Mouse (Mus musculus) kidney, postnatal 10 days (tissue): ENCODE measurements around the gene Bnc2.
A peak's percentile ranks its signal among the peaks of the same experiment; 100 is the strongest.

Experiments used
- DNase-seq: peaks from one replicate; pipeline ENCODE4 v3.0.0; 2021; ENCODE audit warnings: mixed read lengths

Bnc2 gene

DNA sequence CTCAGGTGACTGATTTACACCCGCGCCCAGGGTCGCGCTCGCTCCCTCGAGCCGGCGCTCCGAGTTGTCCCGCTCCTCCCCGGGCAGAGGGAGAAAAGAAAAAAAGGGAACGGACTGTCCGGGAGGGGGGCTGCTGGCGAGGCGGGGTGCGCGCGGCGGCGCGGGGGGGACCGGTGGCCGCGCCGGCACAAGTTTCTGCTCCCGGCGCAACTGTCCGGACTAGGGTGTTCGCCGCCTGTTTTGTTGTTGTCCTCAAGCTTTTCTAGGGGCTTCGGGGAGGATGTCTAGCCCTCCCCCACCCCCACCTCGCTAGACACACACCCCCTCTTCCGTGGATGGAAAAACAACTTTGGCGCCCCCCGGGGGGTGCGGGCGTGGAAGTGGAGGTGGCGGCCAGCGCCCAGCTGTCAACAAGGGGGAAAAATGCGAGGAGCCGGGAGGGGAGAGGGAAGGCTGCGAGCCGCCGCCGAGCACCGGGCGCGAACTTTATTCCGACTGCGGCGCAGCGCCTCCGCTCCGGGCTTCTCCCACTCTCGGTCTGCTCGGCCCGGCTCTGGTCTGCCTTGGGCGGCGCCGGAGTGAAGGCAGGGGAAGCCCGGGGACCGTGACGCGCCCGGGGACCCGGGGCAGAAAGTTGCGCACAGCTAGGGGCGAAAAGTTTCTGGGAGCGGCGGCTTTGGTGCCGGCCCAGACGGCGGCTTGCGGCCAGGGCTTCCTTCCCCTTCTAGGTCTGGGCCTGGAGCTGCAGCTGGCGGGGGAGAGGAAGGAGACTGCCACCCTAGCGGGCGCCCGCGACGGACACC is at the start of gene Bnc2:
Bnc2 (minus strand) TSS at position 105 of the 803 bp plus-strand sequence.
- DNase-seq: peak; percentile 73

DNA sequence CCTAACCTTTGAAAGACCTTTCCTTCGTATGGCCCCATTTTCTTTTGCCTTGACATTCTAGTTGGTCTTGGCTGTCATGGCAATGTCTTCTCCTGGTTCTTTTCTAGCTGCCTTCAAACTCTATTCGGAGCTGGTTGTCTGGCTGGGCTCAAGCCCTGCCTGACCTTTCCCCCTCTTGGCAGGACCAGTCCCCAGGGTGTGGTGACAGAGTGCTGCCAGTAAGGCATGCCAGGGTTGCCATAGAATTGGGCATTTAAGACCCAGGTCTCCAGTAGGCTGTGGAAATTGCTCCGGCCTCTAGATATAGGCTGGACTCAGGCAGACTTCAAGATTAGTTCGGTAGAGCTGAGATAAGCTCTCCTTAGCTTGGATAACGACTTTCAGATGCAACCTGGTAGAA is 32.9 kb upstream of the Bnc2 start:
- no peak for DNase-seq

DNA sequence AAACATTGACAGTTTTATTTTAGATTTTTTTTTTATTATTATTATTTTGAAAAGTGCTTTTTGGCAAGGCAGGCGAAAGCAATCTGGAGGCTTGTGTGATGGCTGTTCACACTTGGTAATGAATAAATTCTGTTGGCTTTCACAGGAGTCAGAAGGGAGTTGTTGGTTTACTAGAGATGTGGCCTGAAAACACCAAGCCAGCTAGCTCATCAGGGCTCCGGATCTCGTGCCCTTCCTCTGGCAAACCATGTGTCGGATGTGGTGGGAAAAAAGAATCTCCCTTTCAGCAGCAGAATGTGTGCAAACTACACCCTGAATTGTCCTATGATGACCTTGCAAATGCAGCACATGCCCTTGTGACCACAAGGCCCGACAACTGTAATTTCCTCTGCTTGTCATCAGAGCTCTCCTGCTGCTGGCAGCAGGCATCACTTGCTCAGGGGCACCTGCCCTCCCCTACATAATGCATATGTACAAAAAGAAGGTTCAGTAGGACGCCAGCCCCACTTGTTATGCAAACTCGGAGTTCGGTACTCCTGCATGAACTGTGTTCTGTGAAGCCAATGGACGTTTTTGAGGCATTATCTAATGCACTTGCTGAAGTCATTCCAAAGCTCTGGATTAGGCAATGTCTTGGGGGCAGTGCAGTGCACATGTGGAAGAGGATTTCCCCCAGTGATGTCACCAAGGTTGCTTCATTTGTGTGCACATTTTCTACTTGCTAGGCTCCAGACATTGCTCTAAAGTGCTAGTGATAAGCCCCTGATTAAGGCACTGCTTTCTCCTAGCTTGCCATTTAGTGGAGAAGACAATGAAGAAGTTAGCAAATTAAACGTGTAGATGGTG is 10.7 kb upstream of the Bnc2 start:
- DNase-seq: no peak

DNA sequence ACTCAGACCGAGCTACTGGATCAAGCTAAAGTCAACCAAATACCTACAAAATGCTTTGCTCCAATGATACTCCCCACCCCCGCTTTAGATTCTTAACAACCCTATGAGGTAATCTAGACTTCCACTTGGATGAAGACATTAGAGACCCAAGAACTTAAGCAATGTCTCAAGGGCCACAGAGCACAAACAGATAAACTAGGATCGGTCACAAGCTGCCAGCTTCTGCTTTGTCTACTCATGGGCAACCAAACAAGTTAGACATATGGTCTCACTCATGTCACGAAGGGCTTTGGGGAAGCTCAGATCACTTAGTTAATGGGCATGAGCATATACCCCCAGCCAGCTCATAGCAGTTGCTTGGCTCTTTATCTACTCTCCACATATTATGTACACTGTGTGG is 9.9 kb upstream of the Bnc2 start:
- DNase-seq: no peak

DNA sequence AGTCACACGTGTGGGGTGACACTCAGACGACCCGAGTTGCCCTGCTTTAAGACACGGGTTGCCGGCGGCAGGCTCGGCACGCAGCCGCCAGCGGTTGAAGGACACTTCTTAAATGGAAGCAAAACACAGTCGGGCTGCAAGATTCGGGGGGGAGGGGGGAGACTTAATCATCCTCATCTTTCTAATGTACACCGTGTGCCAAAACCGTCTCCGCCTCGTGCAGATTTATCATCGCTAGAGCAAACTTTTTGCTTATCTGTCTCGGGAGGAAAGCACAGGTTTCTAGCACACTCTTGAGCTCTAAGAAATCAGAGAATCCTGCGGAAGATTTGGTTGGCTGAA is 870 bp upstream of the Bnc2 start:
- no peak for DNase-seq

DNA sequence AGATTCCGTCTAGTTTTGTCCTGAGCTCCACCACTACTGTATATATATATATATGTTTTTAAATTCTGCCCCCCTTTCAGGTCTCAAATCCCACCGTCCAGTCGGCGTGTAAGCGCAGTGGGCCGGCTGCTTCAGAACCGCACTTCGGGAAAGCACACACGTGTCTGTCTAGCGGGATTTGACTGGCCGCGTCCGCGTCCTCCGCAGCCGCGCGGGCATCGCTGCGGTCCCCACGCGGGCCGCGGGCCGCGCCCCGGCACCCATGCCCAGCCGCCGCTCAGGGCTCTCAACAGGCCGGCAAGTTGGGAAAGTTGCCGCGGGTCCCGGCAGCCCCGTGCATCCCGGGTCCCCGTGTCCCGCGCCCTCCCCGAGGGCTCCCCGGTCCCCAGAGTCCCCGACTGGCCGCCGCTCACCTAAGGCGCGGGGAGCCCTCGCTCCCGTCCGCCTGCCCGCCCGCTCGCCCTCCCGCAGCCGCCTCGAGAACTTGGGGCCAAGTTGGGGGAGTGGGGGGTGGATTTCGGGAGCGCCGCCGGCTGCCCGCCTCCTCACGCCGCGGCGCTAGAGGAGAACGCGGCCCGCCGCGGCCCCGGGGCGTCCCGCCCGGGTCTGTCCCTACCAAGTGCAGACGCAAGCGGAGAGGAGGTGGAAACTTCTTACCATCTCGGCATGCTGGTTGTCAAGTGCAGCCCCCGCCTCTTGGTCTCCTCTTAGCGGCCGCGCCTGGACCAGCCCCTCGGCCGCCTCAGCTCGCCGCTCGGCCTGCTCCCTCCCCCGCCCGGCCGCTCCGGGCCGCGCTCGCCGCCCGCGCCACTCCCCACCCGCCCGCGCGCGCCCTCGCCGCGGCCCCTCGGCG is 531 bp downstream of the Bnc2 start:
- peak; percentile 79 for DNase-seq

DNA sequence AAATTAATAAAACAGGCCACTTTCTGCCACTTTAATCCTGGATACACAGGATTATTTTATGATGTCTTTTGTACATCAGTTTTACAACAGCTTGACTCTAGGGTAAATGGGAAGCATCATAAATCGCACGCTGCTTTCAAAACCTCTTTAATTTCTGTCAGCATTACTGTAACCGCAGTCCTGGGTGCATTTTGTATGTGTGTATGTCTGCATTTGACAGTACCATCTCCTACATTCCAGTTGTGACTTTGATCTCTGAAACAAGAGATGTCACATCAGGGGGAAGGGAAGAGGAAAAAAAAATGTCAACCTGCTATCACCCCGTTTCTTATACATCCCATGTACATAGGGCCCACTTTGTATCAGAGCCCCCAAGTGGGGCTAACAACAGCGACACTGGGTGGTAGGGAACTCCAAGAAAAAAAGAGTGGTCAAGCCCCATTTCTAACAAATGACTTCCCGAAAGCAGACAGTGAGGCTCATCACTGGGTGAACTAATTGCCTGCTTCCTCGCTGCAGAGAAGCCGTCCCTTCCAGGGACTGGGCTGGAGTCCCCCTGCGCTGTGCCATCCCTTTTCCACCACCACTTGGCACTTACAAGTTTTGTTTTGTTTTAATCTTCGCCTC is 1.3 kb downstream of the Bnc2 start:
- DNase-seq: peak; percentile 23

DNA sequence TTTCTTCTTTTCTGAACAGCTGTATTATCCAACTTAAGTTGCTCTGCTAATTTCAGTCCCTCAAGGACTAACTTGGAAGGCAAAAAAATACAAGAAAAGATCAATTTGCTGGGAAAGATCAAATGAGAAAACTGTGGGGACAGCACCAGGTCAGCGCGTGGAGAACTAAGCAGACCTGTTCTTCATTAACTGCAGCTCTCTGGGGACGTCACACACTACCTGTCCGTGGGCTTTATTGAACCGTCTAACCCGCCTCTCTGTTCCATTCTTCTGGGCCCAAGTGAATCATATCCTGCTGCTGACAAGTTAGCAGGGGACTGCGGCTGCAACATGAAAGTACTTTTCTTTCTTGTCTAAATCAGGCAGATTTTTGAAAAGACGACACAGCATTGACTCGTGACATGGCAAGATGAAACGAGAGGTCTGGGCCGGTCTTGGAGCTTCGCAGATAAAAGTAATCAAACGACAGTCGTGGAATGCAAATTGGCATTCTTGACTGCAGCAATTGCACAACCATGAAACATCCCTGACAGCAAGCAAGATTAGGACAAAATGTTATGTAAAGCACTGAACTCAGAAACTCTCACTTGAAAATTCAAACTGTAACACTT is 2.8 kb downstream of the Bnc2 start:
- DNase-seq: no peak

DNA sequence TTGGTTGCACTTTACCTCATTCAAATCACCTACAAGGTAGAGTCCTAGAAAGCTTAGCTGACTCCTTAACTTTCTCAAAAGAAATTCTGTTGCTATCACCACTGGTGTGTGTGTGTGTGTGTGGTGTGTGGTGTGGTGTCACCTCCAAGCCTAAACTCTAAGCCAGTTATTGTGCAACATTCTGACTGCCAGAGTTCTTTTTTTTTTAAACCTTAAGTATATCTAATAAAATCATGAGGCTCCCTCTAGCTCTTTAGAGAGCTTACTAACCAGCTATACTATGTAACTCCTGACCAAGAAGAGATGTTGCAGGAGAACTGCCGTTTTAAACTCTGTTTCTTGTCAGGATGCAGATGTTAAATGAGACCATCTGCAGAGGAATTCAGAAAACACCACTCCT is 4.1 kb downstream of the Bnc2 start:
- DNase-seq: no peak

DNA sequence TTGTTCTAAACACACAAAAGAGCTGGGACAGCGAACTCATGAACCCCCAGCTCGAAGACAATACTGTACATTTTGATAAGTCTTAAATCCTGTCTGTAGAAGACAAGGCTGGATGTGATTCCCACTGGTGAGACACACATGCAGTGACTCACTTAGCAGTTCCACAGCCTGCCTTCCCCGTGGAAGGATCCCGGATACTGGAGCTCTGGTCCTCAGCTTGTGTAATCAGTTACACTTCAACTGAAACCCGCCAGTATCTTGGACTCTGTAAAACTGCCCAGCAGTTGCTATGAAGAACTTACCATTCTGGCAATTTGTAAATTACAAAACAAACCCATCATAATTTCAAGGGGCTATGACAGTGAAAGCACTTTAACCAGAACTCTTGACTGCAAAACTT is 5.4 kb downstream of the Bnc2 start:
- peak; percentile 7 for DNase-seq

DNA sequence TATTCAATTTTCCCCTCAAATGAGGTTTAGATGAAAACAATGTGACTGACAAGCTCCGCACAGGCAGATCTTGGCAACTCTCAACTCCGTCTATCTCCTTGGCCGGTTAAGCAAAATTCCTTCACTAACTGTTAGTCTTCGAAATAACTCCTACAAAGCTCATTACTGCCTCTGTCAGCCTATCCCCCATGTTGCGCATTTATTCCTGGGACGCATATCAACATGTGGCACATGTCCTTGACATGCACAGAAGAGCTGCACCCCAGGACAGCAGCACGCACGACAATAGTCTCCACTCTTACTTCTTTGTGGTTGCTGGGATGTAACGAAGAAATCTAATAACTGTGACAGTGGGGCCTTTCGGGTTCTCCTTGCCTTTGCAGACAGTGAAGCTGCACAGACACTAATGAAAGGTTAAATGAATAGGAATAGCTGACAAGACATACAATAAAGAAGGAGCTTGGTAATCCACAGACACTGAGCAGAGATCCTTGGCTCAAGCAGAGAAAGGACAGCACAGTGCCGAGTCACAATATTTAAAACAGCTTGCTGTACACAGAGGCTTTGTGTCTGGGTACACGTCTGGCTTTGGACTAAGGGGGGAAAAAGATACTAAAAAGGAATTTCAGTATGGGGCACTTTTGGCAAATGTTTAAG is 6.0 kb downstream of the Bnc2 start:
- DNase-seq: no peak

DNA sequence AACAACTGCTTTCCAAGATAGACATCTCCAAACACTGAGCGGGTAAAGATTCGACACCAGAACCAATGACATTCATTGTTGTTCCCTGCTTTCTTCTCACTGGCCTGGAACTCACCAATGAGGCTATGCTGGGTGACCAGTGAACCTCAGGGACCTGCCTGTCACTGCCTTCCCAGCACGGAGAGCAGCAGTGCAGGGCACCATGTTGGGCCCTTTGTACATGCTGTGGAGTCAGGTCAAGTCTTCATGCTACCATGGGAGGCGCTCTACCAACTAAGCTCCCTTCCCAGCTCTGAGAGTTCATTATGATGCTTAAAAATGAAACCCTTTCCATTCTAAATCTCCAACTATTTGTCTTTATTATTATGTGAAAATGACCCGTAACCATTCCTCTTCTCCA is 6.8 kb downstream of the Bnc2 start:
- DNase-seq: no peak

DNA sequence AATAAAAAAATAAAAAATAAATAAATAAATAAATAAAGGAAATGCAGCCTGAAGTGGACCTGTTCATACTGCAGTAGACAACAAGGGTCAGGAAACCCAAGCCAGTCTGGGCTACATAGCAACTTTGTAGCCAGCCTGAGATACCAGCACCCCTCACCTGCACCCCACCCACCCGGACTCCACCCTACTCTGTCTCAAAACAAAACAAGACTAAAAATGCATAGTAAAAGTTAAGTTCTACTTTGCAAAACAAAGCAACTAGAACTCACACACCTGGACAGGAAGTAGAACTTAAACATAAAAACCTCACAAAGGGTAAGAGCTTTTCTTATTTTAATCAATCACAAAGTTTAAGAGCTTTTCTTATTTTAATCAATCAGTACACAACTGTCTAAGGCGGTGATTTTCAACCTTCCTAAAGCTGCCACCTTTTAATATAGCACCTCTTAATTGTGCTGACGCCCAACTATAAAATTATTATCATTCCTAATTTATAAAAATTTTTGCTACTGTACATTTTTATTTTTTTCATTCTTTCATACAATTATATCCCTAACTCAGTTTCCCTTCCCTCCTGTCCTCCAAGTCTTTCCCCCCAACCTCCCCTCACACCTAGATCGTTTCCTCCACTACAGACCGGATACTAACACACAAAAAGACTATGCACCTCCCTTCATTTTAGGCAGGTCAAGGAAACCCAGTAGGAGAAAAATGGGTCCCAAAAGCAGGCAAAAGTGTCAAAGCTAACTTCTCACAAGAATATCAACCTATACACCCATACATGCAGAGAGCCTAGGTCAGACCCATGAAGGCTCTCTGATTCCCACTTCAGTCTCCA is 12.6 kb downstream of the Bnc2 start:
- no peak for DNase-seq

DNA sequence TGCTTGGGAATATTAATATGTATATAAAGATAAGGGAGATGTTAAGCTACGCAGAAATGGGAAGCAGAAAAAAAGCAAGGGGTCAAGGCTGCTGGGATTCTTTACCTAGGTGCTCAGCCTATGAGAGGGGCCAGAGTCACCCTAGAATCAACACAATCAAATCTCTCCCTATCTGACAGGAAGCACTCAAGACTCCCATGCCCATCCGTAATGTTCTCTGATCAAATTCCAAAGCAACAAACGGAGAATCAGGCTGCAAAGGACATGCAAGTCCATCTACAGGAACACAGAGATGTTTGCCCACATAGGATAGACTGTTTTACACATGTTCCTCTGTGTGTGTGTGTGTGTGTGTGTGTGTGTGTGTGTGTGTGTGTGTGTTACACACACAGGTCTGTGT is 13.7 kb downstream of the Bnc2 start:
- DNase-seq: no peak

DNA sequence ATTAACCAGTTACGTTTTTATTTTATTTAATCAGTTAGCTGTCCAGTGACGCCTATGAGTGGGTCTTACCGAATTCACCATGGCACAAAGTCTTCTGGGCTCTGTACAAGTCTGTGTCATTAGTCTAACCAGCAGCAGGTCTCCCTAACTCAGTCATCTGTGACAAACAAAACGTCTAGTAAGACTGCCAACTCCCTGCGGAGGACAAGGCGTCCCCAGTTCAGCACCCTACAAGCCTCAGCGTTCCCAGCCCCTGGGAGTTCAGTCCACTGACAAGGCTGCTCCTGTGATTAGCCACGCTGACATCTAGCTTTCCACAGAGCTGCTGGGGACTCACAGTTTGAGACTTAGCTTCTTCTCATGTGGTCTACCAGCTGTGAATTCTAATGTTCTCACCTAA is 23.3 kb downstream of the Bnc2 start:
- no peak for DNase-seq

DNA sequence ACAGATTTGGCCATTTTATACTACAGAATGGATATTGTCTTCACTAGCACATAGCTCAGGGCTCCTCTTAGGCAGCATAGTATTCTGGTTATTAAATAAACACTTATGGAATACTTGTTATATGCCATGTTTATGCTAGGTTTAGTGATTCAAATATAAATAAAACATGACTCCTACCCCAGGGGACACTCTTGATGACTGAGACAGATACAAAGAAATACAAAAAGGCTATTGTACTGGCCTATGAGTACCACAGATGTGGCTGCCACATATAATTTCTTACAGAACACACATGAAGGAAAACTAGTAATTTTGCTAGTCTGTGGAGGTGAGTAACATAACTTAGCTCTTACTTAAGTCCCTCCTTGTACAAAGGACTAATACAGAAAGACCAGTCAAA is 28.5 kb downstream of the Bnc2 start:
- no peak for DNase-seq

DNA sequence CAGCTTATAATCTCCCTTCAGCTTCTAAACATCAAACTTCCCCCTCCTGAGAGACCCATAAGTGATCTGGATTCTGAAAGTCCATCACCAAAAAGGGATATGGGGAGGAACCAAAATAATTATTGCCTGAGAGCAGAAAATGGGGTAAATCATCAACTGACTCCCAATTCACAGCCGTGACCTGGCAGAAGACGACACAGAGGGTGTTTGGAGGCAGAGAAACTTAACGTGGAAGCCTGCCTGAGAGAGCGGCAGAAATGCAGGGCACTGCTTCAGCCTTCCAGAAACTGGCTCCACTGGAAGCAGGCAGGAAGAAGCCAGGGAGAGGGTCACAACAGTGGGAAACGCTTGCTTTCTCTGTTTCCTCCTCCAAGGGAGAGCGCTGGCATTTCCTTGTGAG is 35.9 kb downstream of the Bnc2 start:
- no peak for DNase-seq

DNA sequence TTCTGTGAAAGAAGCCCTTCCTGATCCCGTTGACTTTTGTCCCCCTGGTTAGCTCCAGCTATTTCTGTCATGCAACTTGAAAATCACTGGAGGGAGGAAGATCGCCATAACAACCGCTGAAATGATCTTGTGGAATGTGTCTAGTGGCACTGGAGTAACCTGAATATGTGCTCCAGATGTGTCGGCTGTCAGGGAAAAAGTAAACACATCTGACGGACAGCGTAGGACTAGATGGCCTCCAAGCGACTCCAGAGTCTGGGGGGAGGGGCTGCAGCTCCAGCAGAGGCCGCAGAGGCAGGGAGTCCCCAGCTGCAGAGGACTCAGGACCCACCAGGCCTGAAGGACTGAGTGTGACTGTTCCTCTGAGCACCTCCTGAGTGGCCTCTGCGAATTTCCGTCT is 37.4 kb downstream of the Bnc2 start:
- DNase-seq: peak; percentile 68

DNA sequence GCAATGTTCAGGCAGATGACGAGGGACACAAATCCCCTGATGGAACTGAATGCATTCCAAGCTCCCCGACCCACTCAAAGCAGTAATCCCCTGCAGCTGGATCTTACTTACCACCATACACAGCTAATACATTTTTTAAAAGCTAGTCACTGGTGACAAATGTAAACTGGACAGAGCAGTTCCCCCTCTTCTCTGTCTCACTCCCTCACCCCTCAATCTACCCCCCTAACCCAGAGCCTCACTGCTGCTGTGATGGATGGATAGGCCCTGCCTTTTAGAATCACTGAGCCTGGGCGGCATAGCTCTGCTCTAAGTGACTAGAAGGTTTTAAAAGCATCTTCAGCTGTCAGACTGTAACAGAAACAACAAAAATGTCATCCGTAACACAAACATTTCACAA is 40.3 kb downstream of the Bnc2 start:
- DNase-seq: no peak

DNA sequence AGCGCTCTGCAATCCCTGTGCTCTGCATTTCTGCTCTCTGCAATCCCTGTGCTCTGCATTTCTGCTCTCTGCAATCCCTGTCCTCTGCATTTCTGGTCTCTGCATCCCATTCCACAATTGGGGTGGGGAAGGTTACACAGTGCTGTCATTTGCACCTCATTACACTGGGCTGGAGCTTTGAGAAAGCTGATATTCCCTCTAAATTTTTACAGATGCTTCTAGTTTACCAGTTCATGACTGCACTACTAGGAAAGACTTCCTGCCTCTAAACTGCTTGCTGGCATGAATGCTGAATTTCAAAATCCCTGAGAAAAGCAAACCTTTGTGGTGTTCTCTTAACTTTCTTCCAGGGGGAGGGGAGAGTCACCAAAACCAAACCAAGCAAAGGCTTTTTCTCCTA is 41.1 kb downstream of the Bnc2 start:
- no peak for DNase-seq
